Mouse (Mus musculus) neural tube, embryonic 11.5 days (tissue): ENCODE measurements at regions not wholly inside any gene's neighbourhood (a gene's known extent, or its start where the extent isn't known, plus 50 kb on each side); places are given as distances from the start of the nearest gene placed in this dataset.
A peak's percentile ranks its signal among the peaks of the same experiment; 100 is the strongest.

Experiments
- ATAC-seq: fragments of 200-750 bp; cut with Nextera tagmentation; 2 replicates; pipeline ENCODE4 v1.8.0; 2017; ENCODE audit warnings: moderate number of reproducible peaks, mild to moderate bottlenecking, moderate TSS enrichment, moderate library complexity; ENCODE audit not compliant: insufficient read depth, low FRiP score, low TSS enrichment
- DNase-seq: peaks from one replicate; pipeline ENCODE4 v3.0.0-alpha.2; 2015; ENCODE audit warnings: low spot score
- H3K27ac ChIP-seq: fragments of 300-500 bp; sonication (generic); 2 replicates; pipeline ENCODE4 v1.5.1; 2014; ENCODE audit warnings: low read depth, mild to moderate bottlenecking, low read length
- H3K27me3 ChIP-seq: fragments of 300-500 bp; sonication (generic); 2 replicates; pipeline ENCODE4 v1.6.1; 2014; ENCODE audit warnings: mild to moderate bottlenecking, low read length, mixed read lengths; ENCODE audit not compliant: control insufficient read depth, insufficient read depth
- H3K36me3 ChIP-seq: fragments of 300-500 bp; sonication (generic); 2 replicates; pipeline ENCODE4 v1.6.1; 2014; ENCODE audit warnings: mild to moderate bottlenecking, low read length, moderate library complexity, mixed read lengths; ENCODE audit not compliant: control insufficient read depth, insufficient read depth
- H3K4me1 ChIP-seq: fragments of 300-500 bp; sonication (generic); 2 replicates; pipeline ENCODE4 v1.6.1; 2014; ENCODE audit warnings: low read length, mixed read lengths; ENCODE audit not compliant: control insufficient read depth, insufficient read depth
- H3K4me2 ChIP-seq: fragments of 300-500 bp; sonication (generic); 2 replicates; pipeline ENCODE4 v1.6.1; 2014; ENCODE audit warnings: low read depth, mild to moderate bottlenecking, moderate library complexity
- H3K4me3 ChIP-seq: fragments of 300-500 bp; sonication (generic); 2 replicates; pipeline ENCODE4 v1.5.1; 2014; ENCODE audit warnings: low read depth, low read length
- H3K9ac ChIP-seq: fragments of 300-500 bp; sonication (generic); 2 replicates; pipeline ENCODE4 v1.6.1; 2014; ENCODE audit warnings: mild to moderate bottlenecking, low read length
- H3K9me3 ChIP-seq: fragments of 300-500 bp; sonication (generic); 2 replicates; pipeline ENCODE4 v1.6.1; 2016; ENCODE audit warnings: low read length; ENCODE audit not compliant: control insufficient read depth
- WGBS: fragments of 180-500 bp; shearing (Covaris S2); extraction: QIAGEN DNeasy Blood & Tissue Kit; methylation state at CpG from one replicate; pipeline ENCODE4 v1.1.7; 2014; 5-methylcytosine and 5-hydroxymethylcytosine counted together

DNA sequence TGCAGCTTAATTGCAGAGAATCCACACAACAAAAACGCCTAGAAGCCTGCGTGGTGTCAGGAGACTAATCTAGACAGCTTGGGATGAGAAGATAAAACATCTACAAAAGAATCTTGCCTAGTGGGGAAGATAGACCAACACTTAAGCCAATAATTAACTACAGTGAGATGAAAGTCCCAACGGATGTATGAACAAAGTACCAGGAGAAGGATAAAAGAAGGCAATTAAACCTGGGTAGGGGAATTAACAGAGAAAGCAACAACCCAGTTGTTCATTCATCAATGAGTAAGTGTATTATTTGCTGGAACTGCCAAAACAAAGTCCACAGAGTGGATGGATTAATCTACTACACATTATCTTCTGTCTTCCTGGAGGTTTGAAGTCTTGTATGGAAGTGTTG is 99.8 kb downstream of the Olfm4 start:
- Histone ChIP-seq H3K9ac (no peak overlapping the region), H3K9me3 (no peaks in the 10 kb centered on the region), H3K4me1 (no peaks in the 10 kb centered on the region), H3K27me3 (no peaks in the 10 kb centered on the region), H3K4me3 (no peak overlapping the region), H3K27ac (no peak overlapping the region), H3K36me3 (no peaks in the 10 kb centered on the region), H3K4me2 (no peak overlapping the region)
- no peak for ATAC-seq
- 77% methylated on average over 3 of the region's 3 CpGs for WGBS
- no peak for DNase-seq

- H3K4me1 ChIP-seq: no peaks in the 10 kb centered on the region
- no peak for ATAC-seq
- H3K9me3 ChIP-seq: no peaks in the 10 kb centered on the region
- no peak for DNase-seq
- no peak overlapping the region for H3K27ac ChIP-seq
- no peak overlapping the region for H3K4me2 ChIP-seq
- WGBS: 74% methylated on average over 1 of the region's 1 CpGs
- H3K36me3 ChIP-seq: no peaks in the 10 kb centered on the region
- H3K27me3 ChIP-seq: no peaks in the 10 kb centered on the region
- H3K4me3 ChIP-seq: no peak overlapping the region
- no peak overlapping the region for H3K9ac ChIP-seq
Measured at GRCm38 (mm10) chr14:80097238-80097637, 113.4 kb downstream of the Olfm4 start.

DNA sequence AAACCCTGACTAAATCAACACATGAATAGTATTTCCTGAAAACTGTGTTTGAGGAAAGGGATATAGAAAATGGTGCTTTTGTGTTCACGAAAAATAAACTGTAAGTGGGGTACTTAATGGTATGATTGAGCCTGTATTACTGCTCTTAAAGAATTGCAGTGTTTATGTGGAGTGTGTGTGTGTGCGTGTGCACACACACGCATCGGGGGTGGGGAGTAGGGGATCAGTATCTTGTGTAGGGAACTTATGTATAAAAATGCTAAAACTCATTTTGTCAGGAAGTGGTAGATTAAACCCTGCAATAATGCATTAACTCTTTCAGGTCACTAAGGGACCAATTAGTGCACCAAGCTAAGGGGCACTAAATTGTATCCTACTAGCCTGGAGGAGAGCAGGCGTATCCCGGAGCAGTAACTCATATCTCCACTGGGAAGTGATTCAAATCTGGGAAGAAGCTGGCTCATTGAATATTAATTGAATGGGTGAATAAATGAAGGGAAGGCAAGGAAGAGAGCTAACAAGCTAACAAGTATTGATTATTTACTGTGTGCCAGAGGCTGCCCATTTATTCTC is 129.3 kb downstream of the Olfm4 start:
- Histone ChIP-seq H3K4me1 (no peaks in the 10 kb centered on the region), H3K36me3 (no peaks in the 10 kb centered on the region), H3K9ac (no peak overlapping the region), H3K4me3 (no peak overlapping the region), H3K27me3 (no peaks in the 10 kb centered on the region), H3K9me3 (no peaks in the 10 kb centered on the region), H3K27ac (no peak overlapping the region), H3K4me2 (no peak overlapping the region)
- WGBS: 85% methylated on average over 6 of the region's 6 CpGs
- no peak for ATAC-seq
- DNase-seq: no peak

GRCm38 (mm10) chr14:80114326-80114725 is 130.4 kb downstream of the Olfm4 start:
- Histone ChIP-seq H3K27ac (no peak overlapping the region), H3K4me1 (no peaks in the 10 kb centered on the region), H3K9me3 (no peaks in the 10 kb centered on the region), H3K36me3 (no peaks in the 10 kb centered on the region), H3K9ac (no peak overlapping the region), H3K27me3 (no peaks in the 10 kb centered on the region), H3K4me2 (no peak overlapping the region), H3K4me3 (no peak overlapping the region)
- ATAC-seq: no peak
- DNase-seq: no peak

GRCm38 (mm10) chr14:80125156-80125555 is 141.3 kb downstream of the Olfm4 start:
- H3K9me3 ChIP-seq: no peaks in the 10 kb centered on the region
- no peak overlapping the region for H3K9ac ChIP-seq
- no peak overlapping the region for H3K27ac ChIP-seq
- ATAC-seq: no peak
- no peak for DNase-seq
- no peak overlapping the region for H3K4me3 ChIP-seq
- no peaks in the 10 kb centered on the region for H3K4me1 ChIP-seq
- no peak overlapping the region for H3K4me2 ChIP-seq
- WGBS: 74% methylated on average over 4 of the region's 4 CpGs
- H3K27me3 ChIP-seq: no peaks in the 10 kb centered on the region
- no peaks in the 10 kb centered on the region for H3K36me3 ChIP-seq

GRCm38 (mm10) chr14:80128181-80128580 is 144.3 kb downstream of the Olfm4 start:
- no peak overlapping the region for H3K27ac ChIP-seq
- whole genome bisulfite sequencing: 90% methylated on average over 2 of the region's 2 CpGs
- H3K9ac ChIP-seq: no peak overlapping the region
- H3K27me3 ChIP-seq: no peaks in the 10 kb centered on the region
- H3K4me3 ChIP-seq: no peak overlapping the region
- H3K36me3 ChIP-seq: no peaks in the 10 kb centered on the region
- no peak for DNase-seq
- no peaks in the 10 kb centered on the region for H3K4me1 ChIP-seq
- H3K4me2 ChIP-seq: no peak overlapping the region
- no peaks in the 10 kb centered on the region for H3K9me3 ChIP-seq
- no peak for ATAC-seq

GRCm38 (mm10) chr14:80137541-80137940 is 153.7 kb downstream of the Olfm4 start:
- Histone ChIP-seq H3K4me3 (no peak overlapping the region), H3K4me2 (no peak overlapping the region), H3K4me1 (peaks cover 6% of the 10 kb centered on the region), H3K36me3 (no peaks in the 10 kb centered on the region), H3K9me3 (no peaks in the 10 kb centered on the region), H3K27me3 (no peaks in the 10 kb centered on the region), H3K9ac (no peak overlapping the region), H3K27ac (no peak overlapping the region)
- WGBS: 56% methylated on average over 5 of the region's 5 CpGs
- DNase-seq (no peak), ATAC-seq (no peak)

- H3K9ac ChIP-seq: no peak overlapping the region
- H3K27me3 ChIP-seq: no peaks in the 10 kb centered on the region
- peak; percentile 67 for ATAC-seq
- WGBS: 18% methylated on average over 6 of the region's 6 CpGs
- no peaks in the 10 kb centered on the region for H3K9me3 ChIP-seq
- no peak overlapping the region for H3K4me2 ChIP-seq
- peaks cover 6% of the 10 kb centered on the region for H3K4me1 ChIP-seq
- peak overlapping the region; percentile 69 for H3K27ac ChIP-seq
- DNase-seq: peak; percentile 37
- H3K4me3 ChIP-seq: no peak overlapping the region
- H3K36me3 ChIP-seq: no peaks in the 10 kb centered on the region
Measured at GRCm38 (mm10) chr14:80138991-80139791, 155.3 kb downstream of the Olfm4 start.

DNA sequence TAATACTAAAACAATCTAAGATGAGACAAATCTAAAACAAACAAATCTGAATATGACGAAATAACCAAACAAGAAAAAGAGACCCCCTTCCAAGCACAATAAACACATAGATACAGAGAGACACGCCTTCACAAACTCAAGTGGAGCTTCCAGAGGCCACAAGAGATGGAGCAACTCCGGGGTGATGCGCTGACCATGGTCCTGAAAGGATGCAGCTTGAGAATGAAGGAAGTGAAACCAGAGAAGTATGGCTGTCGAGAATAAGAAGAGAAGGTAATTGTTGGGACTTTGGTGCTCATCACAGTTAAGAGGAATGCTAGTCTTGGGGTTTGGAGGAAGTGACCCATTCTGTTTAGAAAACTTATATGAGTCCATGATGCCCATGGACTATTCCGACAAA is 173.1 kb downstream of the Olfm4 start:
- DNase-seq: peak; percentile 58
- WGBS: 48% methylated on average over 6 of the region's 6 CpGs
- no peaks in the 10 kb centered on the region for H3K9me3 ChIP-seq
- no peak overlapping the region for H3K9ac ChIP-seq
- H3K27me3 ChIP-seq: no peaks in the 10 kb centered on the region
- no peak overlapping the region for H3K27ac ChIP-seq
- no peaks in the 10 kb centered on the region for H3K36me3 ChIP-seq
- no peak overlapping the region for H3K4me3 ChIP-seq
- H3K4me2 ChIP-seq: no peak overlapping the region
- no peaks in the 10 kb centered on the region for H3K4me1 ChIP-seq
- no peak for ATAC-seq
